Mouse (Mus musculus) hindbrain, embryonic 15.5 days (tissue): ENCODE data around the gene Tspoap1. TPM values are rescaled to one million over a fixed set of nuclear protein-coding genes. Genes with fewer than 3 reads are reported as not detected.

Source experiments
- ATAC-seq: fragments of 200-750 bp; cut with Nextera tagmentation; 2 replicates; pipeline ENCODE4 v1.8.0; 2017; ENCODE audit warnings: low read depth, moderate number of reproducible peaks, moderate TSS enrichment; ENCODE audit not compliant: low FRiP score
- H3K27ac ChIP-seq: fragments of 300-500 bp; sonication (generic); replicated peaks from 2 replicates; pipeline ENCODE4 v1.5.1; 2015; ENCODE audit warnings: mild to moderate bottlenecking, inconsistent platforms
- H3K27me3 ChIP-seq: fragments of 300-500 bp; sonication (generic); 2 replicates; pipeline ENCODE4 v1.6.1; 2015; ENCODE audit warnings: control low read depth, inconsistent platforms
- H3K36me3 ChIP-seq: fragments of 300-500 bp; sonication (generic); 2 replicates; pipeline ENCODE4 v1.6.1; 2015; ENCODE audit warnings: control low read depth, inconsistent platforms
- H3K4me1 ChIP-seq: fragments of 300-500 bp; sonication (generic); replicated peaks from 2 replicates; pipeline ENCODE4 v1.6.1; 2015; ENCODE audit warnings: control low read depth, inconsistent platforms
- H3K4me2 ChIP-seq: fragments of 300-500 bp; sonication (generic); 2 replicates; pipeline ENCODE4 v1.6.1; 2015; ENCODE audit warnings: moderate library complexity, mild to moderate bottlenecking, inconsistent platforms
- H3K4me3 ChIP-seq: fragments of 300-500 bp; sonication (generic); 2 replicates; pipeline ENCODE4 v1.5.1; 2015; ENCODE audit warnings: mild to moderate bottlenecking, inconsistent platforms
- H3K9ac ChIP-seq: fragments of 300-500 bp; sonication (generic); 2 replicates; pipeline ENCODE4 v1.6.1; 2015; ENCODE audit warnings: inconsistent platforms
- H3K9me3 ChIP-seq: fragments of 300-500 bp; sonication (generic); 2 replicates; pipeline ENCODE4 v1.6.1; 2016; ENCODE audit warnings: control low read depth, inconsistent platforms
- WGBS: fragments of 180-500 bp; shearing (Covaris S2); methylation state at CpG from one replicate; pipeline ENCODE4 v1.1.7; 2015; 5-methylcytosine and 5-hydroxymethylcytosine counted together
- polyA plus RNA-seq: library from polyadenylated mRNA; unstranded; fragments of >200 nt; fragmentation: Nextera tagmentation; extraction: Ambion mirVana; gene quantifications from 2 replicates; pipeline ENCODE4 v1.2.1, GENCODE M21; 2015

The Tspoap1 gene
- 43.6 and 50.4 TPM in 2 replicates for polyA plus RNA-seq

GRCm38 (mm10) chr11:87760301-87761081, at the start of gene Tspoap1:
Gene Tspoap1, plus strand, starts transcription at chr11:87760541.
- WGBS: 6% methylated on average over 23 of the region's 23 CpGs

GRCm38 (mm10) chr11:87712188-87712587, 48.2 kb upstream of the Tspoap1 start:
- no peaks in the 10 kb centered on the region; the same call in 1 of the 2 replicates for H3K27me3 ChIP-seq
- H3K4me1 ChIP-seq: peaks cover 10% of the 10 kb centered on the region
- no peak overlapping the region for H3K27ac ChIP-seq
- no peak overlapping the region for H3K4me2 ChIP-seq
- H3K4me3 ChIP-seq: no peak overlapping the region
- H3K36me3 ChIP-seq: no peaks in the 10 kb centered on the region
- H3K9ac ChIP-seq: no peak overlapping the region
- 85% methylated on average over 4 of the region's 4 CpGs for WGBS
- H3K9me3 ChIP-seq: no peaks in the 10 kb centered on the region
- no peak for ATAC-seq

More at GRCm38 (mm10) chr11:87760301-87761081, at the start of gene Tspoap1:
- Histone ChIP-seq H3K4me2 (peak within 1 kb of the TSS; percentile 96), H3K27me3 (no peaks in the 10 kb centered on the region), H3K36me3 (no peaks in the 10 kb centered on the region), H3K9me3 (no peaks in the 10 kb centered on the region), H3K27ac (peak within 1 kb of the TSS; percentile 91), H3K4me1 (peaks cover 48% of the 10 kb centered on the region), H3K9ac (peak within 1 kb of the TSS; percentile 63), H3K4me3 (peak within 1 kb of the TSS; percentile 72)
- peak; percentile 84 for ATAC-seq

DNA sequence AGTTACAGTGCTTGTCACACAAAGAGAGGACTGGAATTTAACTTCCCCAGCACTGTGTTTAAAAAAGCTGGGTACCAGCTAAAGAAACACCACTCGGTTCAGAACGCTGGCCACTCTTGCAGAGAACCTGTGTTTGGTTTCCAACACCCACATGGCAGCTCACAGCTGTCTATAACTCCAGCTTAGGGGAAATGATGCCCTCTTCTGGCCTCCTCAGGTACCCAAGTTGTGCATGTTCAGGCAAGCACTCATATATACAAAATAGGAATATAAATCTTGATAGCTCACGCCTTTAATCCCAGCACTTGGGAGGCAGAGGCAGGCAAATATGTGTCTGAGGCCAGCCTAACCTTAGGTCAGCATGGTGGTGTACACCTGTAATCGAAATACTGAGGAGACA, 44.3 kb upstream of the Tspoap1 start:
- no peak overlapping the region for H3K9ac ChIP-seq
- no peaks in the 10 kb centered on the region; the same call in 1 of the 2 replicates for H3K27me3 ChIP-seq
- no peak overlapping the region for H3K4me2 ChIP-seq
- no peaks in the 10 kb centered on the region for H3K36me3 ChIP-seq
- 86% methylated on average over 4 of the region's 4 CpGs for WGBS
- ATAC-seq: no peak
- H3K4me1 ChIP-seq: no peaks in the 10 kb centered on the region
- no peaks in the 10 kb centered on the region for H3K9me3 ChIP-seq
- no peak overlapping the region for H3K4me3 ChIP-seq
- no peak overlapping the region for H3K27ac ChIP-seq

- Histone ChIP-seq H3K27me3 (no peaks in the 10 kb centered on the region), H3K9ac (no peak overlapping the region), H3K4me1 (no peaks in the 10 kb centered on the region), H3K4me2 (no peak overlapping the region), H3K27ac (no peak overlapping the region), H3K4me3 (no peak overlapping the region), H3K9me3 (no peaks in the 10 kb centered on the region), H3K36me3 (no peaks in the 10 kb centered on the region)
- ATAC-seq: no peak
- WGBS: 65% methylated on average over 7 of the region's 7 CpGs
These were observed 40.8 kb upstream of the Tspoap1 start for GRCm38 (mm10) chr11:87719526-87719925.

DNA sequence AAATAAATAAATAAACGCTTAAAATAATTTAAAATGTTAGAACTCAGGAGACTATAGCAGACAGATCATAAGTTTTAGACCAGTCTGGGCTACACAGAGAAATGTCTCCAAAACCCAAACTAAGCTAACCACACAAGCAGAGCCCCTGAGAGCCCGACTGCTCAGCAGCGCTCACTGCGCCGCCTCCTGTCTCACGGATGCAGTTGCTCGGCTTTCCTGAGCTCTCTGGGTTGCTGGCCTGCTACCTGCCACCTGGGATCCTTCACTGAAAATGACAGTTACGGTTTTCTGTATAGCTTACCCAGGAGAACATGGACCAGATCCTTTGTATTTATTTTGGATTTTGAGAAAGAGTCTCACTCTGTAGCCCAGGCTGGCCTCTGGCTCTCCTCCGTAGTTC, 40.0 kb upstream of the Tspoap1 start:
- H3K4me1 ChIP-seq: no peaks in the 10 kb centered on the region
- H3K4me2 ChIP-seq: no peak overlapping the region
- no peaks in the 10 kb centered on the region for H3K9me3 ChIP-seq
- no peak for ATAC-seq
- H3K27me3 ChIP-seq: no peaks in the 10 kb centered on the region
- no peak overlapping the region for H3K9ac ChIP-seq
- 57% methylated on average over 9 of the region's 9 CpGs for WGBS
- H3K4me3 ChIP-seq: no peak overlapping the region
- H3K27ac ChIP-seq: no peak overlapping the region
- no peaks in the 10 kb centered on the region for H3K36me3 ChIP-seq

DNA sequence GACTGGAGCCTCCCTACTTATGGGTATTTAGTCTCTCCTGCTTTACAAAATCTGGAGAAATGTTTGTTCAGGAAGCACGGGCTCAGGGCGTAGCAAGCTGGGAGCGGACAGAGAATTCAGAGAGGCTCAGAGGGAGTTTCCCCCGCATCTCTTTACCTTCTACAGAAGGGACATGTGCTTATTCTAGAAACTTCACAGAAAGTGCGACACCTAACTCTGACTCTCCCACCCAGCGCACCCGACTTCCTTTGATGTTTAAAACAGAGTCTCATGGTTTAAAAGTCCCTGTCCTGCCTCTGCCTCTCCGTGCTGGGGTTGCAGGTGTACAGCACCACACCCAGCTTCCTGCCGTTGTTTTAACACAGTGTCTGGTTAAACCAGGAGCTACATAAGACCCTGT, 39.5 kb upstream of the Tspoap1 start:
- Histone ChIP-seq H3K4me2 (no peak overlapping the region), H3K4me1 (0 out of 2 replicates have a peak, but pooled peaks cover 1% of the 10 kb centered on the region), H3K9me3 (no peaks in the 10 kb centered on the region), H3K36me3 (no peaks in the 10 kb centered on the region), H3K27me3 (no peaks in the 10 kb centered on the region), H3K27ac (no peak overlapping the region), H3K9ac (no peak overlapping the region), H3K4me3 (no peak overlapping the region)
- WGBS: 77% methylated on average over 9 of the region's 9 CpGs
- ATAC-seq: no peak

DNA sequence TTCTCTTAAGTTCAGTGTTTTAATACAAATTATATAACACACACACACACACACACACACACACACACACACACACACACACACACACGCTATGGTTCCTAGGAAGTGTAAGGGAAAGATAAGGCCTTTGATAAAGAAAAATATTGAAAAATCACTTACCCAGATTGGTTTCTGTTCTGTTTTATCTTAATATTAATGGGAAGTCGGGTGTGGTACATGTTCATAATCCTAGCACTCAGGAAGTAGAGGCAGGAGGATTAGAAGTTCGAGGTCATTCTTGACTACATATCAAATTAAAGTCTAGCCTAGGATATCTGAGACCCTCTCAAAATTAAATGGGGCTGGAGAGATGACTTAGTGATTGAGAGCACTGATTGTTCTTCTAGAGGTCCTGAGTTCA, 38.2 kb upstream of the Tspoap1 start:
- no peak overlapping the region for H3K4me3 ChIP-seq
- no peaks in the 10 kb centered on the region for H3K27me3 ChIP-seq
- H3K36me3 ChIP-seq: no peaks in the 10 kb centered on the region
- H3K4me1 ChIP-seq: 0 out of 2 replicates have a peak, but pooled peaks cover 3% of the 10 kb centered on the region
- WGBS: 85% methylated on average over 3 of the region's 3 CpGs
- H3K4me2 ChIP-seq: no peak overlapping the region
- H3K27ac ChIP-seq: no peak overlapping the region
- no peak for ATAC-seq
- H3K9ac ChIP-seq: no peak overlapping the region
- no peaks in the 10 kb centered on the region for H3K9me3 ChIP-seq

- 0 out of 2 replicates have a peak, but pooled peaks cover 3% of the 10 kb centered on the region for H3K4me1 ChIP-seq
- no peaks in the 10 kb centered on the region for H3K9me3 ChIP-seq
- no peak for ATAC-seq
- H3K27me3 ChIP-seq: no peaks in the 10 kb centered on the region
- WGBS: 86% methylated on average over 4 of the region's 4 CpGs
- no peak overlapping the region for H3K4me2 ChIP-seq
- H3K4me3 ChIP-seq: no peak overlapping the region
- H3K27ac ChIP-seq: no peak overlapping the region
- no peak overlapping the region for H3K9ac ChIP-seq
- H3K36me3 ChIP-seq: no peaks in the 10 kb centered on the region
These were observed 37.5 kb upstream of the Tspoap1 start for GRCm38 (mm10) chr11:87722891-87723290.

GRCm38 (mm10) chr11:87725515-87725914, 34.8 kb upstream of the Tspoap1 start:
- Histone ChIP-seq H3K4me3 (no peak overlapping the region), H3K9ac (no peak overlapping the region), H3K9me3 (no peaks in the 10 kb centered on the region), H3K27ac (0 out of 2 replicates have a peak overlapping the region, but pooled peaks have one; percentile 20), H3K4me1 (0 out of 2 replicates have a peak, but pooled peaks cover 3% of the 10 kb centered on the region), H3K4me2 (no peak overlapping the region), H3K27me3 (no peaks in the 10 kb centered on the region), H3K36me3 (no peaks in the 10 kb centered on the region)
- ATAC-seq: no peak

GRCm38 (mm10) chr11:87725964-87726562, 34.3 kb upstream of the Tspoap1 start:
- 24% methylated on average over 6 of the region's 6 CpGs for WGBS
- Histone ChIP-seq H3K4me2 (no peak overlapping the region), H3K4me3 (no peak overlapping the region), H3K27me3 (no peaks in the 10 kb centered on the region), H3K9me3 (no peaks in the 10 kb centered on the region), H3K9ac (no peak overlapping the region), H3K36me3 (no peaks in the 10 kb centered on the region), H3K4me1 (0 out of 2 replicates have a peak, but pooled peaks cover 3% of the 10 kb centered on the region), H3K27ac (no peak overlapping the region)
- ATAC-seq: peak; percentile 34; the same call in 1 of the 2 replicates

GRCm38 (mm10) chr11:87727021-87727420, 33.3 kb upstream of the Tspoap1 start:
- no peak overlapping the region for H3K4me2 ChIP-seq
- 72% methylated on average over 11 of the region's 11 CpGs for WGBS
- no peak for ATAC-seq
- H3K36me3 ChIP-seq: no peaks in the 10 kb centered on the region
- H3K27ac ChIP-seq: no peak overlapping the region
- H3K27me3 ChIP-seq: no peaks in the 10 kb centered on the region
- 0 out of 2 replicates have a peak, but pooled peaks cover 3% of the 10 kb centered on the region for H3K4me1 ChIP-seq
- H3K9me3 ChIP-seq: no peaks in the 10 kb centered on the region
- H3K9ac ChIP-seq: no peak overlapping the region
- no peak overlapping the region for H3K4me3 ChIP-seq

DNA sequence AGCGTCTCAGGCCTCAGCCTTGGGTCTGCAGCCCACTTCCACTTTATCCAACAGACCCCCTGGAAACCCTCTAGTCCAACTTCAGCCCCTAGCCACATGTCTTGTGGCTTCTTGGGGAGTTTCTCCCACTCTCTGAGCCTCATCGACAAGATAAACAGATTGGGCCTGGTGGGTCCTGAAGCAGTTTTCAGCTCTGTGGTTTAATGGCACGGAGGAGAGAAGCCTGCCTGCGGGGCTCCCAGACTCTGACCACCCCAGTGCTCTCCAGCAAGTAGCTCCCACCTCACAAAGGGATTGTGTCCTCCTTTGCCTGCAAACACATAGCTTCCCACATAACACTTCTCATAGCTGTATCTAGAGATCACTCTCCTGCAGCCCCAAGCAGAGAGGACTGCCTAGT, 32.9 kb upstream of the Tspoap1 start:
- Histone ChIP-seq H3K4me1 (0 out of 2 replicates have a peak, but pooled peaks cover 3% of the 10 kb centered on the region), H3K36me3 (no peaks in the 10 kb centered on the region), H3K27me3 (no peaks in the 10 kb centered on the region), H3K9me3 (no peaks in the 10 kb centered on the region), H3K27ac (no peak overlapping the region), H3K4me2 (no peak overlapping the region), H3K4me3 (no peak overlapping the region), H3K9ac (no peak overlapping the region)
- WGBS: 73% methylated on average over 4 of the region's 4 CpGs
- ATAC-seq: no peak
